Mouse (Mus musculus) cerebellum, adult 9-10 months (tissue): ENCODE results near the gene Adamts16.
A peak's percentile ranks its signal among the peaks of the same experiment; 100 is the strongest.

ENCODE experiments used
- DNase-seq: peaks from one replicate; pipeline ENCODE4 v3.0.0; 2022

Gene Adamts16

DNA sequence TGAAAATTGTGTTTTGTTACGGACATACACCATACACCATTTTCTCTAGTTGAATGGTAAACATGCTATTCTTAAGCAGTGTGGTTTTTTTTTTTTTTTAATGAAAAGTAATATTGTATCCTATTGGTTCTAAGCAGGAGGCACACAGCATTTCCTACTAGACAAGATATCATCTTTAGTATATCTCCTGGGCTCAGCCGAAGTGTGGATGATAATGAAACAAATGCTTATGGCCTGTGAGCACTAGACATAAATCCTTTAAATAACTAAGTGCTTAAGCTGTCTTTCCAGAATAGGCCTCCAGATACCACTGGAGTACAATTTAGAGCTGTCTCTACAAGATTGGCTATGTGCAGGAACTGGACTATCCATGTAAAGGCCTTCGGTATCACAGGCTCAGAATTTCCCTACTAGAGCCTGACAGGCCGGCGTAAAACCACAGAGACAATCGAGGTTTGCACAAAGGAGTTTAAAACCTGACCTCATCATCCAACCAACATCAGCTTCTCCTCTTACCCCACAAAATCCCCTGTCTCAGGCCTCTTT, 8.9 kb downstream of the Adamts16 start:
- DNase-seq = no peak

DNA sequence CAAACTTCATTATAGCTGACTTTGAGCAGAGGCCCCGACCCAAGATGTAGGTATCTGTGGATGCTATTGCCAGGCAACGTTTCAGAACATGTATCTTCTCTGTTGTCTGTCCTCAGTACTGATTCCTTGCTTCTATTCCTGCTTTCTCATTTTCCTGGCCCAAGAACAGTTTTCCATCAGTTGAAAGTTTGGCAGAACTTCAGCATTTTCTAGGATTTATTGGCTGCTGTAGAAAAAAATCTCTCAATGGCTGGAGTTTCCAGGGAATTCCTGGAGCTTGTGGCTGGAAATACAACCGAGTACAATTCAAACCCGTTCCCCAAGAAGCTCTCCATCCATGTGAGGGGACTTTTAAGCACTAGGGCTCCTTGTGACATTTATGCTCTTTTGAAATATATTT, 10.6 kb downstream of the Adamts16 start:
- DNase-seq = no peak

- no peak for DNase-seq
These were observed 14.1 kb downstream of the Adamts16 start for GRCm38 (mm10) chr13:70827507-70827906.

- DNase-seq = no peak
These were observed 16.3 kb downstream of the Adamts16 start for GRCm38 (mm10) chr13:70825265-70825664.

- no peak for DNase-seq
These were observed 17.9 kb downstream of the Adamts16 start for GRCm38 (mm10) chr13:70823757-70824156.

GRCm38 (mm10) chr13:70818982-70819381, 22.6 kb downstream of the Adamts16 start:
- DNase-seq = no peak

DNA sequence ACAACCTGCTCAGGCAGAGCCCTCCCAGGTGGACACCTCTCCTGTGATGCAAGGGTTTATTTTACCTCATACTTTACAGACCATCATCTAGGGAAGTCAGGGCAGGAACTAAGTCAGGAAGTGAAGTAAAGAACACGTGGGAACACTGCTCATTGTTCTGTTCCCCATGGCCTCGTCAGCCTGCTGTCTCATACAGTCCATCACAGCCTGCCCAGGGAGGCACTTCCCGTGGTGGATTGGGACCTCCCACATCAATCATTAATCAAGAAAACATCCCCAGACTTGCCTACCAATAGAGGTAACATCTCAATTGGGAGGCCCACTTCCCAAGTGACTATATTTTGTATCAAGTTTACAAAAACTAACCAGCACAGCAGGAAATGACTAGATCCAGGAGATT, 27.2 kb downstream of the Adamts16 start:
- no peak for DNase-seq

- DNase-seq = no peak
These were observed 36.1 kb downstream of the Adamts16 start for GRCm38 (mm10) chr13:70805506-70805905.

DNA sequence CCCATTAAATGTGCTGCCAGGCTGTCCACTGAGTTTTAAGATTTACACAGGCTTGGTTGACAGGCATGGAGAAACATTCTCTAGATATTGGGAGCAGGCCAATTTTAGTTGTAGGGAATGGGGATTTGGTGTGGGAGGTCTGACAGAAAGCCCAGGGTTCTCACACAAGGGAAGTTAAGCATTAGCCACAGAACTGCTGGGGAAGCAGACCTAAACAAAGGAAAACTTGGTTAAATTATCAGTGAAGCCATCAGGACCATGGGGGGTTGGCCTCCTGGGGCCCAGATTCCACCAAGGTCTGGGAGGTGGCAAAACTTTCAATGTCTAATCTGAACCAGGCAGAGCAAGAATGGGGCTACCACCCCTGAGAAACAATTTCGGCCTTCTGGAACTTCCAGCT, 38.8 kb downstream of the Adamts16 start:
- no peak for DNase-seq

DNA sequence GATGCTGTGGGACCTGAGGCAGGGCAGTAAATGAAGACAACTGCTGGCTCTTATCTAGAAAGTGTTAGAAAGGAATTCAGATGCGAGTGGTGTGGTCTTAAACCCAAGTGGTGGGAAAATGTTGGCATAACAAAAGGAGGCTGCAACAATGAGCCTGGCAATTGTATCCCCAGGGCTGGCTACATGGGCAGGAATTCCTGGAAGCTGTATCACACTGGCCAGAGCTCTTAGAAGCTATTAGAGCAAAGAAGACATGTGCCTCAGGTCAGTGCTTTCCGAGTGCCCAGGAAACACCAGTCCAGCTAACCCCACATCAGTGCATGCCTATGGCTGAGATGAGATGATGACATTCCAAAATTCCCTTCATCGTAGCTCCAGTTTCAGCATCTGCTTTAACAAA, 42.3 kb downstream of the Adamts16 start:
- DNase-seq = no peak

DNA sequence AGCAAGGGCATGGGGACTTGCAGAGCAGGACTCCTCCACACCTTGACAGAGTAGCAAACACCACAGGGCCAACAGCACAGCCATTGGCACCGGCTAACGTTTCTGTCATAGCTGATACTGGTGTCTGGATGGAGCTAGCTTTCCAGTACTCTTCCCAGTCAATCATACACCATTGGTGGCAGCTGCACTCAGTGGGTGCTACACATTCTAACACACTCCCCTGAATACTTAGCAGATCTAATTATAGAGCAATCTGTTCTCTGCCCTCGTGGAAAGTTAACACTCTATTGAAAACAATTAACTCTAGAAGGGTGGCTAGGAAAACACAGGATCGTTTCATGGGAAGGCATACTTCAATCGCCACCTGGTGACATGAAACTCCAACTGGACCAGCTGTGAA, 43.2 kb downstream of the Adamts16 start:
- no peak for DNase-seq

DNA sequence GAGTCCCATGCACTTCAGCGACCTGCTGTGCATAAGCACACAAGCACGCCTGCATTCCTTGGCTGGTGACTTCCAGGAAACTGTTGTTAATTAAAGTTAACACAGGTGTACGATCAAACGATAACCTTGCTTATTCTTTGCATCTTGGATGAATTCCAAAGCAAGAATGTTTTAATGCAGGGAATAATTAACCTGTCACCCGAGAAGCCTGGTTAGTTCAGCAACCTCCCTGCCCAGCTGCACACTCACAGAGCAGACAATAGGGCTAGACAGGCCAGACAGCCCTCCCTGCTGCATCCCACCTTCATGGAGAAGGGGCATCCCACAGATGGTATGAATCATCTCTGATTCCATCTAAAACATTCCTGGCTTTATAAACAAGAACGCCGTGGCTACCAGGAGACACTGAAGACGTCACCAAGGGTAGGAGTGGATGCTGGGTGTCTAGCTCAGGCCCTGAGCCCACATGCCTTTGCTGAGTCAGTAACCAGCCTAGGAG, 47.5 kb downstream of the Adamts16 start:
- no peak for DNase-seq

DNA sequence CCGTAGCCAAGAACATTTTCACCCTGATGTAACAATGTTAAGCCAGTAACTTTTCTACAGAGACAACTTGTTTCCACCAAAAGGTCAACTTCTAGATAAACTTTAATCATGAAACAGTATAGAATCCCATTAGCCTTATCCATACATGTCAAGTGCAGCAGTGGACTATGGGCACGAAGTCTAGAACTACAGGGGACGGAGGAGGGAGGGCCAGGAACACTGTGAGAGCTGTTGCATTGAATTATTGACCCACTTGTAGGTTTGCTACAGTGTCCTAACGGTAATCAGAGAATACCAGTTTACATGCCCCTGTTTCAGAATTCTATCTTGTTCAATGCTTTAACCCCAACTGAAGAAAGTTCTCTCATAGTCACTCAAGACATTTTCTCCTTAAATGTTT, 48.0 kb downstream of the Adamts16 start:
- no peak for DNase-seq

DNA sequence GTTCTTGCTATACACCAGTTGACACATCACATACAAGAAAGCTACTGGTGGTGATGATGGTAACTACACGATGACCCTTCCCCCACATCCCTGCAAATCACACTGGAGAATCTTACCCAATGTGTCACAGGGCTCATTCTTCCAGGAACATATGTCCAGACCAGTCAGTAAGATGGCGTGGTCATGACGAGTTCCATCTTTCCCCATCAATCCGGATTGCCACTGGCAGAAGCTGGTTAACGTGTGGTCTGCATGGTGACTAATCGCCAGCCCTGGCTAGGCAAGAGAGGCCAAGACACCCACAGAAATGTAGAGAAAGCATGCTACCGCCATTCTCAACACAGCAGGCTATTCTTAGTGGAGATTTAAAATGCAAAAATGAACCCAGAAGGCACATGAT, 48.7 kb downstream of the Adamts16 start:
- DNase-seq = no peak

DNA sequence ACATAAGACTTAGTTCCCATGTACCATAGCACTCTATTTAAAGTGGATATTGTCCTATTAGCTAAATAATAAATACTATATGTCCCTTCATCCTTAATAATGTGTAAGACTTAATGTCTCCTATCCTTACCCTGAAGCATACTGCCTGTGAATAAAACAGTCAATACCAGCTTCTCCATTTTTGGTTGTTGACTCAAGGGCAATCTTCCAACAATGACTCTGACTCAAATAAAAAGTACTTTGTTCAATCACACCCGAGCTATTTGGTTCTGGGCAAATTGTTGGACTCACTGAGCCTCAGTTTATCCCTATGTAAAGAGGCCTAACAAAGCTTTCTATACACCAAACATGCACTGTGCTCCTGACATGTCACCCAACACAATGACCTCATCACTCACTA, 51.8 kb downstream of the Adamts16 start:
- peak; percentile 5 for DNase-seq

- peak; percentile 70 for DNase-seq
These were observed 52.6 kb downstream of the Adamts16 start for GRCm38 (mm10) chr13:70789022-70789421.

- DNase-seq = no peak
These were observed 56.5 kb downstream of the Adamts16 start for GRCm38 (mm10) chr13:70785078-70785477.

DNA sequence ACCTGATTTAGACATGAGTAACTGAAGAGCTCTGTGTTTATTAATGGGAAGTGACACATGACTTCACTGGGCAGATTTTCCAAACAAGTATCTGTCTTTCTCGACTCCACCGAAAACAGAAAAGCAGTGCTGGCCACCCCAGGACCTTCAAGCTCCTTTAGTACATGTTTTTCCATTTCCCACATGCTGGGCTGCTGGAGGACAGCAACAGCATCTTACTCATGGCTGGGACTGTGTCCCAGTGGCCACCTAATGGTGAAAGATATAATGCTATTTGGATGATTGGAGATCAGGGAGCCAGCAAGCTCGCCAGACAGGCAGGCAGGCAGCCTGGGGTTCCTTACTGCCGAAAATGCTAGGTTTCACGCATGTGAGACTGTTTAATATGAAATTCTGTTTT, 57.5 kb downstream of the Adamts16 start:
- DNase-seq = peak; percentile 50

- DNase-seq = no peak
These were observed 61.8 kb downstream of the Adamts16 start for GRCm38 (mm10) chr13:70779781-70780180.

GRCm38 (mm10) chr13:70778872-70779554, 62.6 kb downstream of the Adamts16 start:
- no peak for DNase-seq

DNA sequence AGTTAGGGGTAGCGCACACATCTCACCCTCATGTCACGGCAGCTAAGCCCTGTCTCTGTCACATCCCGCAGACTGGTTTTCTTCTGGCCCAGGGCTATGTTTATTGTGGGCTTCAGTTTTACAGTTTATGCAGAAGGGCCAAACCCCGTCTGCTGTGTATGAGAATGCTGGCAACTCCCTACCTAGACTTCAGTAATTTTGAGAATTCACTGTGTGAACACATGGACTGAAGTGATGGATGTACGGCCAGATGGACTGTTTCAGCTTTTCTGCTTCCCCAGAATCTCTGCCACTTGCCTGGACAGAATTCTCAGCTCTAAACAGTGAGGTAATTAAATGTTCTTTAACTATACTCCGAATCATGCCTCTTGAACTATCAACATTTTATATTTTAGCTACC, 70.5 kb downstream of the Adamts16 start:
- no peak for DNase-seq

DNA sequence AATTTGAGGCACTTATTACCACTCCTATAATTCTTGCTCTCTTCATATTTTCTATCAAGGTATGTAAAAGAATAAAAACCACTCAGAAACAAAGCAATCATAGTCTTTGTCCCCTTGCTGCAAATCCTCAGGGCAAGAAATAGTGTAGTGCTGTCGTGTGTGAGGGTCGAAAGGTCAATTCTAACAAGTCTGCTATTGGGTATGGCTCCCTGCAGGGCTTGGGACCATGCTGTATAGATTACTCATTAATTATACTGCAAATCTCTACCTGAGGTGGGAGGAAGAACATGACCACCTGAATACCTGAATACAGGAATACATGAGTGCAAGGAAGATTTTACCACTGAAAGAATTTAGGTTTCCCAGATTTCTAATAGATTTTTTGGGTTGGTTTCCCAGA, 72.5 kb downstream of the Adamts16 start:
- no peak for DNase-seq

GRCm38 (mm10) chr13:70767462-70767861, 74.1 kb downstream of the Adamts16 start:
- DNase-seq = peak; percentile 28

GRCm38 (mm10) chr13:70764682-70765081, 76.9 kb downstream of the Adamts16 start:
- no peak for DNase-seq

DNA sequence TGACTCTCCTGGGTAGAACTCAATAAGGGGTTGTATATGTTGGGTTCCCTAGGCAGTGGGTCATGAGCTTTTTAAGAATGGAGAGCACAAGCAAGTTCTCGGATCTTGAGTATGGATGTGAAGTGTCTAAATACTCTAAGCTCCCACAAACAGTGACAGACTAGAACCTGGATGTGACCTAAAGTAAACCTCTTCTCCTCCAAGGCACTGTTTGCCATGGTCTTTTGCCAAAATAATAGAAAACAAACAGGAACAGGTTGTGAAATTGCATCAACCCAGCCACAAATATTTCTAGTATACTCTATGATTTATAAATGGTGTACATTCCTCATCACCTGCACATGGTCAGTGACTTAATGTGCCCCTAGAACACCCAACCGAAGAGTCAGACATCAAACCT, 79.0 kb downstream of the Adamts16 start:
- DNase-seq = no peak
